Mouse (Mus musculus): ENCODE data around the gene Pdlim4. TPM values are rescaled to one million over a fixed set of nuclear protein-coding genes. Genes with fewer than 3 reads are reported as not detected.
"Not testable (repeated sequence)": the region's sequence is repeated elsewhere in the genome, so short reads cannot be mapped to it uniquely, and the experiment has no call there.

Pdlim4 gene
- total RNA-seq, 1 experiment from 2014 or later, result 0.41 TPM

DNA sequence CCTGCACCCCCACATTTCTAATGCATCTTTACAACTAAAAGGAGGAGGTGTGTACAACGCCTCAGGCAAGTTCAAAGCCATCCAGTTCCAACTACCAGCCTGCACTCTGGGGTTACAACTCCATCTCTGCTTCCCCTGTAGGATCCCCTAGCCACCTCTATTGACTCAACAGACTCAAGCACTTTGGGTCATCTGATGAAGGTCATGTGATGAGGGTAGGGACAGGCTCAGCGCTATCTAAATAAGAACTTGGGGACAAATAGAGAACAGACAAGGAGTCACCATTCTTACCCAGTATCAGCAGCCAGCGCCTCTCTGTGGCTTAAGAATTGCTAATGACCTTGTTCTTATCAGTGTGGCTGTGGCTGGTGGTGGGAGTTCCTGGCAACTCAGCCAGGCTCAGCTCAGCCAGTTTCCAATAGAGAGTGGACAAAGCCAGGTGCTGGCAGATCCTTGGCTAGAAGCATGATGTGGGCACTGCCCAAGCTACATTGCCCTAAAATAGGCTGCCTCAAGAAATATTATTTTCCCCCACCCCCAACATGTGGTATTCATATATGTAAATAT is 4.3 kb downstream of the Pdlim4 start:
- no peak for ATAC-seq (replicated peaks; ENCODE audit: low read depth, poor library complexity, severe bottlenecking)

DNA sequence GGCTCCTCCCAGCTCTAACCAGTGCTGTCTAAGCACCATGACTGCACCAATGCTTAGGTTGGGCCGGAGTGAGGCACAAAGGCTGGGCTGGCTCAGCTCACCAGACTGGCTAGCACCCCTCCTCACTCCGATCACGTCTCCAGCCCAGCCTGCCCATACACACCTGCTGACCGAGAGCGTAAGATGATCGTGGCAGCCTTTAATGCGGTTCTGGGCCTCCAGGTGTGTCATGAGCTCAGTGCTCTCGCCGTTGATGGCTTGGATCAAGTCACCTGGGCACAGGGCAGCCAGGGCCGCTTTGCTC is 5.4 kb downstream of the Pdlim4 start:
- ATAC-seq (replicated peaks; ENCODE audit: low read depth, poor library complexity, severe bottlenecking), result no peak

DNA sequence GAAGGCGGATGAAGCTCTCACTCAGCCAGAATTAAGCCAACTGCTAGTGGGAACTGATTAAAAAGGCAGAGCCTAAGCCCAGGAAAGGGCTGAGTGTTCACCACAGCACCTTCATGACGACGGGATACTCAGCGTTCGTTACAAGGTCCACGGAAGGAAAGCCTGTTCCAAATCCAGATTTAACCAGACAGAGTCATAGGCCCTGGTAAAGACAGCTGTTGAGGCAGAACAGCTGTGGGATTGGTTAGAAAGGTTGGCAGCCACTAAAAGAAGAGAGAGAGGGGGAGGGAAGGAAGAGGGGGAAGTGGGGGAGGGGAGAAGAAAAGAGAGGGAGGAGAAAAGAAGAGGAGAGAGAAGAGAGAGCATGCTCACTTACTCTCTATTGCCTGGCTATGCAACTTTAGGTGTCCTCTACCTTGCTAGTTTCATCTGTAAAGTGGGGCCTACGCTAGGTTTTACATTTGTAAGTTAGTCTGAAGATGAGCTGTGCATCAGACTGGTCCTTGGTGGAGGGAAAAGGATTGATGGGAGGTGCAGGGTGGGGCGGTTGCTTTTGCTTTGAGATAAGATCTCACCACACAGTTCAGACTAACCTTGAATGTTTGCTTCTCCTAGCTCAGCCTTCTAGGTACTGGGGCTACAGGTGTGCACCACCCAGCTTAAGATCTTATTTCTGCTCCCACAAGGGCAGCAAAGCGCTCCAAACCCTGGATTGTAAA is 5.9 kb downstream of the Pdlim4 start:
- no peak for ATAC-seq (replicated peaks; ENCODE audit: low read depth, poor library complexity, severe bottlenecking)

DNA sequence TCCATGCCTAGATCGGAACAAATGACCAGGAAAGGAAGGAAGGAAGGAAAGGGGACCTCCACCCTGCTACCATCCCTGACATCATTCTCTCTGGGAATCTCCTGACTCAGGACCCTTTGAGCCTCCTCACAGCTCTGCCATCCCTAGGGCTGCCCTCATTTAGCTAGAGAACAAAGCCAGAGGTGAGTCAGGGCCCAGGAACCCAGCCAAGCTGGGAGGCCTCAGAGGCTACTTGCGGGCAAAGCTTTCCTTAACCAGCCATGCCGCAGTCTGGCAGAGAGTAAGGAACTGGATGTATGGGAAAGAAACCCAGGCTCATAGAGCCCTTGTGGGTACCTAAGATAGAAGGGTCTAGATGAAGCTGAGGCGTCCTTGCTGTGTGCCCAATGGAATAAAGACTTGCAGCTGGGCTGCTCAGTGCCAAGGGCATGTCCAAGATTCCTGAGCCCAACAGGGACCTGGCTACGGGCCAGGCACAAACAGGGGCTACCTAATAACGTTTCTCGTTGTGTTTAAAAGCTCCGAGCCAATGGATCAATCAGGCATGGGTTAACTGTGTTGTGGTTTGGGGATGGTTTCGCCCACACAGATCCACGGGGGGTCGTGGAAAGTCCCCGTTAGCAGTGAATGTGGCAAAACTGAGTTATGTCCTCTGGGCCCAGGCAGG is 6.6 kb downstream of the Pdlim4 start:
- ATAC-seq (replicated peaks; ENCODE audit: low read depth, poor library complexity, severe bottlenecking), result no peak

DNA sequence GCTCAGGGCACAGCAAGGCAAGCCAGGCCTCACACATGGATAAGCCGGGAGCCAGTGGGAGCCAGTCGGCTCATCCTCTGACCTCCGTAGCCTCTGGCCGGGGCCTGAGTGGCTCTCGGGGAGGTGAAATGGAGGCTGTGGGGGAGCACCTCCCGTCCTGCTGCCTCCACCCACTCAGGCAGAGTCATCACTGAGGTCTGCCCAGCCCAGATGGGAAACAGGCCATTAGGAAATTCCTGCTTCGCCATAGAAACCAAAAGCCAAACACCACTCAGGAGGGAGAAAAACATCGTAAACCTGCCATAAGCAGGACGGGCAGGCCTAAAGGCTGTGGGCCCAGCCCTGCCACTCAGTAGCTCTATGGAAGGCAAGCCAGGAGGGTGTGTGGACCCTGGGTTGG is 8.5 kb downstream of the Pdlim4 start:
- no peak for ATAC-seq (replicated peaks; ENCODE audit: low read depth, poor library complexity, severe bottlenecking)

DNA sequence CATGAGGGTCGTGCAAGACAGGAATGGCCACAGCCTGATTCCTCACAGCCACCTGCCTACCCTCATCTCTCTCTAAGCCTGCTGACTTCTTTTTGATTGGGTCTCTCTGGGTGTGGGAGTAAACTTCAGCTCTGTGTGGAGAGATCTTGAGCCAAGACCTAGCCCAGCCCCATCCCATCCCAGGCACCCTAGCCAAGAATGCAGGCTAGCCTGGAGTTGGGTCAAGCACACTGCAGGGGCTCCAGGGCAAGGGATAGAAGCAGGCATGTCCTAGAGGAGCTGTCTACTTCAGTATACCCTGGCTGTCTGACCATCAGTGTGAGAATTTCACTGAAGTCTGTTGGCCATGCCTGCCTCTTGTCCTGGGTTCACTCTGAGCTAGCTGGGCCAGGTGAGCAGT is 9.3 kb downstream of the Pdlim4 start:
- no peak for ATAC-seq (replicated peaks; ENCODE audit: low read depth, poor library complexity, severe bottlenecking)

DNA sequence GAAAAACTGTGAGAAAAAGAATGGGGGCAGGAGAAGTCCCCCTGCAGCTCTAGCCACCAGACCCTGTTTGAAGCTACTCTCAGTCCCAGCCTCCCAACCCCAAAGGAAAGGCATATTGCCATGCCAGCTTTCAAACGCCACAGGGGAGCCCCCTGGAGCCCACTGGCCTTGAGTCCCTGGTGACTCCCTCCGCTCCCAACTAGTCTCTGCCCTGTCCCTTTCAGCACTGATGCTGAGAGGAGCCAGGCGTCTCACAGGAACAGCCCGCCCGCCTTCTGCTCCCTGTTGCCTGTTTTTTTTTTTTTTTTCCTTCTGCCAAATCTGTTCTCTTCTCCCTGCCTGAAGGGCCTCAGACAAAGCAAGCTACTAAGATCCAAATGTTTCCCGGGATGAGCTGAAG is 10.2 kb downstream of the Pdlim4 start:
- ATAC-seq (replicated peaks; ENCODE audit: low read depth, poor library complexity, severe bottlenecking), result no peak

DNA sequence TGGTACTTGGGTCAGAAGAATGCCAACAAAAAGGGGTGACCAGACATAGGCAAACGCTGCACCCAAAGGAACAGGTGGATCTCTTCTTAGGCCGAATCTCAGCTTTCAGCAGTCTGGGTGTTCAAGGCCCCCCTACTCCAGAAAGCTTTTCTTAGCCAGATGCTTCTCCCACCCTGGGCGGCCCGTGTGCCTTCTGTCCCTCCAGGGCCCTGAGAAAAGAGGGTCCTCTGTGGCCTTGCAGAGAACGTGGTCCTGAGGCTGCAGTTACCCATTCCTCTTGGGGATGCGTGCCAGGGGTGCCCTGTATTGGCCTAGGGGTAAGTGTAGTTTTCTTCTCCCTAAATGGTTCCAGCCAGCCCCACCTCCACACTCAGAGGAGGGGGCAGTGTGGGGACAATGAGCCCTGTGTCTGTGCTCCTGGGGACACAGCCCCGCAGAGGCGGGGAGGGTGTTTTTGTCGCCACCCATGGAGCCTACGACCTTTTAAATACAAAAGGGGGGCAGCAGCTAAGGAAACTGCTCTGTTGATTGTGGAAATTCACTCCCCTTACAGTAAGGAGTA is 10.7 kb downstream of the Pdlim4 start:
- no peak for ATAC-seq (replicated peaks; ENCODE audit: low read depth, poor library complexity, severe bottlenecking)

DNA sequence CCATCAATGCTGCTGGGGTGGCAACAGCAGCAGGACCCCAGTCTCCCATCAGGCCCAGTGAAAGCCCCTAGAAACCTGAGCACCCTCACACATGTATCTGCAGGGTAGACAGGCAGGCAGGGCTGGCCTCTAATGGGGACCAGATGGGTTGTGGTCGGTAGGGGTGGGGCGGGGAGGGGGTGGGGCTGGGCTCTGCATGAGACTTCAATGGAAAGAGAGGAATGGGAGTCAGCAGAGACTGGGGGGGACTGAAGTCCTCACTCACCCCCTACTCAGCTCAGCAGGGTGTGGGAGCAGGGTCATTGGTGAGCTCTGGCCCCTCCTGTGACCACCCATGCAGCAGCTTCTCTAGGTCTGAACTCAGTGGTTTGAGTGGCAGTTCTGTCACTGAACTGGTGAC is 11.4 kb downstream of the Pdlim4 start:
- ATAC-seq (replicated peaks; ENCODE audit: low read depth, poor library complexity, severe bottlenecking), result no peak

DNA sequence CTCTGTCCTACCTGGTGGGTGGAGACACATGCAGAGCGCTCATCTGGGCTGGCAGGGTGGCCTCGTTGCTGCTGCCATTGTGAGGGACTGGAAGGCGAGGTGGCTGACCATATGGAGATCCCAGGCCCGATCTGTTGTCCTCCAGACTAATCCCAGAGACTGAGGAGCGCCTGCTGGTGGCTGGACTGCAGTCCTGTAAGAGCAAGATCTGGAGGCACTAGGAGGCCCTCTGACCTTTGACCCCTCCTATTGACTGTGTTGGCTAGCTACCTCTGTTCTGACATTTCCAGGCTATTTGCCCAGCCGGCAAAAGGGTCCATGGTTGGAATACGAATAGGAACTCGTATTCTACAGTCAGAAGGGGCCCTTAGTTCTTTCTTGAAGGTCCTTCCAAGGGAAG is 12.7 kb downstream of the Pdlim4 start:
- ATAC-seq (replicated peaks; ENCODE audit: low read depth, poor library complexity, severe bottlenecking), result no peak

DNA sequence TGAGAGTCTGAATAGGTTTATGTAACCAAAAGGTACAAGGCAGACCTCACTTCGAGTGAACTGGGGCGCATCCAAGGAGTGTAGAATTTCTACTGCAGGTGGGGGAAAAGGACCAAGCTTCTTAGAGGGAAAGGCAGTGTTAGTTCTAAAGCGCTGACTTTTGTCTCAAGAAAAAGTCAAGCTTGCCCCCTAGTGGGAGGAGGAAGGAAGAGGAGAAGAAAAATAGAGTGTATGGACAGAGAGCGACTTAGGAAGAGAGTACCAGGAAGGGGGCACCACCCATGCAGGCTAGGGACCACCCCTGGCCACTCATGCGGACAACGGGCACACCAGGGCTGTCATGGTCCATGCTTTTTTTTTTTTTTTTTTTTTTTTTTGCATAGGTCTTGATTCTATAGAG is 14.6 kb downstream of the Pdlim4 start:
- peak; percentile 74 for ATAC-seq (replicated peaks; ENCODE audit: low read depth, poor library complexity, severe bottlenecking)

DNA sequence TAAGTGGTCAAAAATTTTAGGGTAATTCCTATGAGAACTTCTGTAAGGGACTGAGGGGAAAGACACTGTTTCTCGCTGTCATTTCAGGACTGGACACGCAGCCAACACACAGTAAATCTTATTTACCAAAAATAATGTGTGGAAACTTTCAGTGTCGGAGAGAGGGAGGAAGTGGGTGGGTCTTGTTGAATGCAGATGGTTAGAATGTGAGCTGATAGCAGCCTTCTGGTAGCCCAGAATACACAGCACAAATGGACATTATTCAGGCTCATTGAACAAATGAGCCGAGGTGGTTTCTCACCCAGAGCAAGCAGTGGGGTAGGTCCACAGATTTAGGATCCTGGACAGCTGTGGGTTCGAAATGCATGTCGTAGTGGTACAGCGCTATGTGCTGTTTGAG is 15.7 kb downstream of the Pdlim4 start:
- peak; percentile 79 for ATAC-seq (replicated peaks; ENCODE audit: low read depth, poor library complexity, severe bottlenecking)

DNA sequence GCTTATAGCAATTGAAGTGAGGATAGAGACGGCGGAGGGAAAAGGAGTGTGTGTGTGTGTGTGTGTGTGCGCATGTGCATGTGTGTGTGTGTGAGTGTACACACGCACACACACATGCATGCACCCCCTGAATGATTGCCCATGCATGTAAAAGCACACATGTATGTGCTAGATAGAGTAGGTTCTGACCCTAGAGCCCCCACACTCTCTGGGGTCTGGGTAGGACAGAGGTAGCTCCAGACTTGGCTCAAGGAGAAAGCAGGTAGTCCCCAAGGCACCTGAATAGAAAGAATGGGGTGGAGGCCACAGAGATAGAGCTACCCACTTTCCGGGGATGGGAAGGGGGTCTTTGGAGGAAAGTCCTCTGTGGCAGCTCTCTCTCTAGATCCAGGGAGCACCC is 16.7 kb downstream of the Pdlim4 start:
- no peak for ATAC-seq (replicated peaks; ENCODE audit: low read depth, poor library complexity, severe bottlenecking)

DNA sequence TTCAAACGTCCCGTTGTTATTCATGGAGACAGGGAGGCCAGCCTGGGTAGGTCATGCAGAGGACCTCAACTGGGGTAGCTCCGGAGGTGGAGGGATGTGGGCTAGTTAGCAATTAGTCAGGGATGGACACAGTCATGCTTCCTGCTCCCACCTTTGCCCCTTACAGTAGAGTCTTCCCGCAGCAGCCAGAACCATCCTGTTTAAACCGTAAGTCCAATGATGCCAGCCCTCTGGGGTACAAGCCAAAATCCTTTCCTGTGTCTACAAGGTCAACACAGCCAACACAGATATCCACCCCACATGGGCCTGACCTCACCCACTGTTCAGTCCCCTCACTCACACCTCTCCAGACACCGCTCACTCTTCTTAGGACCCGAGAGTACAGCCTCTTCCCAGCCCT is 17.7 kb downstream of the Pdlim4 start:
- ATAC-seq (replicated peaks; ENCODE audit: low read depth, poor library complexity, severe bottlenecking), result no peak

DNA sequence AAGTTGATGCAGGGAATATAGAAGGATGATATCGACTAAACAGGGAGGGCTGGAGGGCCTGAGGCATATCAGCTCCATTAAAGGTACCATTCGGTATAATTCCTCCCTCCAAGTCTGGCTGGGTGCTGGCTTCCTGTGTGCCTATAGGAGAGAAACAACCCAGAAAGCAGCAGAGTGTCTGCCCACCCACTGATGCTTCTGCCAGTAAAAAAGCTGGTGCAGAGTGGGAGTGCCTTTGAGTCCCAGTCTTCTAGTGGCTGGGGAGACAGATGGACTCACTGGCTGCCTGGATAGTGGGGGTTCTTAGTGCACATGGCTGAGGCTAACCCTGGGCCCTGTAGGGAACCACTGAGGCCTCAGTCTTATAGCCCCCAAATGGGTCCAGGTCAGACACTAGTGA is 18.6 kb downstream of the Pdlim4 start:
- ATAC-seq (replicated peaks; ENCODE audit: low read depth, poor library complexity, severe bottlenecking), result no peak

DNA sequence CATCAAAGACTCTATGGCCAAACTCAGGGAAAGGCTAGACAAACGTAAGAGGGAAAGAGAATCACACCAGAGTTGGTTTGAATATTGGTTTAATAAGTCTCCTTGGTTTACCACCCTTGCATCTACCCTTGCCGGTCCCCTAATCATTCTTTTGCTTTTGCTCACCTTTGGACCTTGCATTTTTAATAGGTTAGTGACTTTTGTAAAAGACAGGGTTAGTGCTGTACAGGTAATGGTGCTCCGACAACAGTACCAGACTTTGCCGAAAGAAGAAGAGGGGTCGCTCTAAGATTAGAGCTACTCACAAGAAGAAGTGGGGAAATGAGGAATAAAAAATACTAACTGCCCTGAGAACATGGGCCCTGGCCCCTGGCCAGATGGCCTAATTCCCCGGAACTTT is 28.1 kb downstream of the Pdlim4 start:
- ATAC-seq (replicated peaks; ENCODE audit: low read depth, poor library complexity, severe bottlenecking), result no peak

DNA sequence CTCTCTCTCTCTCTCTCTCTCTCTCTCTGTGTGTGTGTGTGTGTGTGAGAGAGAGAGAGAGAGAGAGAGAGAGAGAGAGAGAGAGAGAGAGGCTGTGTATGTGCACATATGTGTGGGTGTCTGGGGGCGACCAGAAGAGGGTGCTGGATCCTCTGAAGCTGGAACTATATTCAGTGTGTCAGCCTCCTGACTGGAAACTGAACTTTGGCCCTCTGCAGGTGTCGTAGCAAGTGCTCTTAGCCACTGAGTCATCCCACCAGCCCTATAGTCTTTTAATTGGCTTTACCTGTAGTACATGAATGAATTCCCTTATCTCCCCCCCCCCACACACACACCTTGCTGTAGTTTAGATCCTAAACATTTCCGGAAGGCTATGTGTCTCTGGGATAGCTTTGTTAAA is 35.9 kb downstream of the Pdlim4 start:
- ATAC-seq (replicated peaks; ENCODE audit: low read depth, poor library complexity, severe bottlenecking), result not testable (repeated sequence)

DNA sequence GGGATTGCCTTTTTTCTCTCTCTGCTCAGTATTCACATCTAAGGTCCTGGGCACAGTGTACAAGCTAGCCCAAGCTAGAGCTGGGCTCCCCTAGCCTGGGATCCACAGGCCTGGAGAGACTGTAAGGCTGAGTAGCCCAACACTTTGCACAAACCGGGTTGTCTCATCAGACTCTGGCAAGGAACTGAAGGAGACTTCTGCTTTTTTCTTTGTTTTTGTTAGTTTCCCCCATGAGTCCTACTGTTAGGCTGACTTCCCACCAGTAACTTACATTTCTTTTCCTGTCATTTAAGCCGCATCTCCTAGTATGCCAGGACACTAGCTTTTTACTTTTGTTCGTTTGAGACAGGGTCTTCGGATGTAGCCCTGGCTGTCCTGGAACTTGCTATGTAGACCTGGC is 39.8 kb downstream of the Pdlim4 start:
- ATAC-seq (replicated peaks; ENCODE audit: low read depth, poor library complexity, severe bottlenecking), result 0 out of 2 replicates have a peak, but pooled peaks have one; percentile 17

DNA sequence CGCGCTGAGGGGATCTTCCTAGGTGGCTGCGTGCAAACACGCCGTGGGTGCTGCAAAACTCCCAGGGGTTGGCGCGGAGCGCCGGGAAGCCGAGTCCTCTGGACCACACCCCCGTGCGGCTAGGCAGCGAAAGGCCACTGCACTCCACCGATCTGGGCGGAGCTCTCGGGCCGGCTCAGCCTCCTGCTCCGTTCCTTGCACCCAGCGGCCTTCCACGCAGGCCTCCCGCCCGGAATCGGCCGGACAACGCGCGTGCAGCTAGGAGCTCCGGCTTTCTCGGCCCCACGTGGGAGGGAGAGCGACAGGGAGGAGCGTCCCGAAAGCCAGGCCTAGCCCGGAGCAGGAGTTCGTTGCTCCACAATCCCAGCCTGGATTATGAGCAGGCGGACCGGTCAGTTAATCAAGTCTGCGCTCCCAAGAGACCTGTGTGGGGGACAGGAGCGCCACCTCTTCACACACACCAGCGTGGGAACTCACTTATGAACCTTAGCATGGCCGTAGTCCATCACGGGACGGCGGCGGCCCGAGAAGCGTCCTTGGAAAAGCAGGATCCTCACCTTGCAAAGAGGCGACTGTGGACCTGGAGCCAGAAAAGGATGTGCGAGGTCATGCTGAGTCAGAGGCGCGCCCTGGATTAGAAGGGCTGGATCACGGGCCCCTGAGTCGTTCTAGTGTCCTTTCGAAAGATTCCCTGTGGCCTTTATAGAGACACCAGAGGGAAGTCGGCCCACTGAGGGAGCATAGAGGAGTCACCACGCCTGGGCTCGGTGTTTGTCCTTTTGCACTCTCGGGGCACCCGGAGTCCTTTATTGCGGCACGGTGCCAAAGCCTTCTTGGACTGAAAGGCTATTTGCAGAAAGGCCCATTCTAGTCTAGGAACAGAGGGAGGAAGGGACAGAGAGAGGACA is 40.5 kb downstream of the Pdlim4 start, which contains the start of gene Slc22a4:
Gene Slc22a4, minus strand, starts transcription at position 47 of the 908 bp plus-strand sequence.
- peak; percentile 76 for ATAC-seq (replicated peaks; ENCODE audit: low read depth, poor library complexity, severe bottlenecking)

Measured in common myeloid progenitor, adult 5-6 weeks (primary cell).